In the genomic region with DNA sequence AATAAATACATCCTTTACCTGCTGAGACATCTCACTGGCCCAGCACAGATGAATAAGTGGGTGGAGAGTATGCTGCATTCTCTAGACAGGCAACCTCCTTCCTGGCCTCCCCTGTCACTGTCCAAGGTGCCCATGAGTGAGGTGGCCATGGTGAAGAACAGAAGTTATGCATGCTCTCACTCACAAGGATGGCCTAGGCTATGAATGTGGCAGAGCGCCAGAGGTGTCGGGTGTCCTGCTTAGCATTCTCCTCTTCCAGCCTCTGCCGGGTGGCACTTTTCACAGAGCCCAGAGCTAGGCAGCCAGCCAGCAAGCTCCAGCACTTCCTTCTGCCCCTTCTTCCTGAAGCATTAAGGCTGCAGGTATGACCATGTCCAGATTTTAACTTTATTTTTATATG, we compare ENCODE assay signal across 13 mouse cellular contexts. TPM values are rescaled to one million over a fixed set of nuclear protein-coding genes. Genes with fewer than 3 reads are reported as not detected.
DNase-seq lines count a peak whose midpoint lies in the region; ATAC-seq lines count a peak whose summit lies in the region.
"Had no signal": no experiment of that assay in that cellular context is flagged by ENCODE, and none has a peak within 500 bp of the region (broad histone marks: within the 10 kb centered on the region; RNA-seq: fewer than 3 reads in every experiment).

No protein-coding gene starts in this region.

- H3K9me3 ChIP-seq in heart, embryonic 16.5 days (replicated peaks; ENCODE audit: control insufficient read depth, low read length) = 0 out of 2 replicates have a peak, but pooled peaks cover 4% of the 10 kb centered on the region
- no peaks in the 10 kb centered on the region for H3K9me3 ChIP-seq in midbrain, embryonic 13.5 days
- H3K9me3 ChIP-seq in midbrain, embryonic 11.5 days (ENCODE audit: control insufficient read depth, low read length) = no peaks in the 10 kb centered on the region
- H3K9me3 ChIP-seq in intestine, embryonic 15.5 days = no peaks in the 10 kb centered on the region
- H3K9me3 ChIP-seq: forebrain, embryonic 12.5 days had no signal

- intact Hi-C loops in heart, postnatal 25 days (cut with DNase I) = no loop called here

- ATAC-seq in heart, embryonic 16.5 days (replicated peaks; ENCODE audit: extremely low read depth, insufficient read depth, low FRiP score) = peak; percentile 50; the same call in 1 of the 2 replicates
- no peak for ATAC-seq in midbrain, embryonic 13.5 days
- no peak for ATAC-seq in midbrain, embryonic 11.5 days (ENCODE audit: low FRiP score)
- no peak for ATAC-seq in intestine, embryonic 15.5 days

- no peaks in the 10 kb centered on the region for H3K36me3 ChIP-seq in heart, embryonic 16.5 days (ENCODE audit: control insufficient read depth, insufficient read depth)
- H3K36me3 ChIP-seq in midbrain, embryonic 13.5 days = no peaks in the 10 kb centered on the region
- H3K36me3 ChIP-seq in midbrain, embryonic 11.5 days (ENCODE audit: control insufficient read depth, insufficient read depth, low read length) = no peaks in the 10 kb centered on the region
- no peaks in the 10 kb centered on the region for H3K36me3 ChIP-seq in intestine, embryonic 15.5 days
- H3K36me3 ChIP-seq: forebrain, embryonic 12.5 days had no signal

- no peak overlapping the region for H3K27ac ChIP-seq in heart, embryonic 16.5 days (ENCODE audit: low read length)
- no peak overlapping the region for H3K27ac ChIP-seq in midbrain, embryonic 13.5 days
- no peak overlapping the region for H3K27ac ChIP-seq in midbrain, embryonic 11.5 days (ENCODE audit: low read depth, low read length)
- no peak overlapping the region for H3K27ac ChIP-seq in intestine, embryonic 15.5 days
- H3K27ac ChIP-seq: forebrain, embryonic 12.5 days had no signal

- peaks cover 3% of the 10 kb centered on the region; the same call in 1 of the 2 replicates for H3K4me1 ChIP-seq in heart, embryonic 16.5 days (ENCODE audit: control insufficient read depth, insufficient read depth, low read length)
- no peaks in the 10 kb centered on the region for H3K4me1 ChIP-seq in midbrain, embryonic 13.5 days (replicated peaks)
- no peaks in the 10 kb centered on the region for H3K4me1 ChIP-seq in midbrain, embryonic 11.5 days (ENCODE audit: control insufficient read depth, insufficient read depth, low read length)
- peaks cover 3% of the 10 kb centered on the region; the same call in 1 of the 2 replicates for H3K4me1 ChIP-seq in intestine, embryonic 15.5 days (replicated peaks)
- H3K4me1 ChIP-seq: forebrain, embryonic 12.5 days had no signal

- H3K27me3 ChIP-seq in heart, embryonic 16.5 days (ENCODE audit: control insufficient read depth, insufficient read depth, low read length) = no peaks in the 10 kb centered on the region
- H3K27me3 ChIP-seq in midbrain, embryonic 13.5 days = no peaks in the 10 kb centered on the region
- no peaks in the 10 kb centered on the region for H3K27me3 ChIP-seq in midbrain, embryonic 11.5 days (ENCODE audit: control insufficient read depth, insufficient read depth, low read length)
- no peaks in the 10 kb centered on the region for H3K27me3 ChIP-seq in intestine, embryonic 15.5 days (replicated peaks)

- H3K9ac ChIP-seq in heart, embryonic 16.5 days (ENCODE audit: low read length) = no peak overlapping the region
- H3K9ac ChIP-seq in midbrain, embryonic 13.5 days (replicated peaks) = 0 out of 2 replicates have a peak overlapping the region, but pooled peaks have one; percentile 3
- H3K9ac ChIP-seq in midbrain, embryonic 11.5 days (ENCODE audit: low read length) = no peak overlapping the region
- H3K9ac ChIP-seq in intestine, embryonic 15.5 days = no peak overlapping the region
- H3K9ac ChIP-seq: forebrain, embryonic 12.5 days had no signal

- no peak overlapping the region for H3K4me2 ChIP-seq in heart, embryonic 16.5 days (ENCODE audit: low read depth, low read length)
- H3K4me2 ChIP-seq in midbrain, embryonic 13.5 days (replicated peaks) = no peak overlapping the region
- no peak overlapping the region for H3K4me2 ChIP-seq in midbrain, embryonic 11.5 days
- H3K4me2 ChIP-seq in intestine, embryonic 15.5 days (replicated peaks) = no peak overlapping the region
- H3K4me2 ChIP-seq: forebrain, embryonic 12.5 days had no signal

- DNase-seq in heart, postnatal 25 days (ENCODE audit: low spot score) = no peak
- DNase-seq in midbrain, embryonic 11.5 days (ENCODE audit: low spot score, missing footprints) = no peak
- DNase-seq in adipocyte (ENCODE audit: low spot score) = peak; percentile 79
- peak; percentile 62 to 75 for DNase-seq in kidney, postnatal 25 days
- DNase-seq in spleen, postnatal 10 days (ENCODE audit: low spot score in 2 of 2) = no peak
- DNase-seq: adrenal gland, postnatal 36 days; right cerebral cortex, postnatal 25 days; thymus, adult 2 months had no signal

- no peak overlapping the region for H3K4me3 ChIP-seq in heart, embryonic 16.5 days (ENCODE audit: low read length)
- no peak overlapping the region for H3K4me3 ChIP-seq in midbrain, embryonic 13.5 days (replicated peaks)
- no peak overlapping the region for H3K4me3 ChIP-seq in midbrain, embryonic 11.5 days (ENCODE audit: low read depth, low read length)
- H3K4me3 ChIP-seq in intestine, embryonic 15.5 days (replicated peaks) = no peak overlapping the region
- H3K4me3 ChIP-seq: forebrain, embryonic 12.5 days had no signal

- 21% methylated on average over 3 of the region's 3 CpGs for WGBS in heart, embryonic 16.5 days
- 49% methylated on average over 3 of the region's 3 CpGs for WGBS in midbrain, embryonic 13.5 days
- 49% methylated on average over 3 of the region's 3 CpGs for whole genome bisulfite sequencing in midbrain, embryonic 11.5 days
- WGBS in intestine, embryonic 15.5 days = 38% methylated on average over 3 of the region's 3 CpGs

RNA-seq across cellular contexts. Expression of a gene that starts 6.3 kb away (rescaled TPM):
- polyA plus RNA-seq in heart, embryonic 16.5 days (2015; fragmentation: Nextera tagmentation; extraction: Ambion mirVana) = 7.9 and 9.7 TPM in 2 replicates
- total RNA-seq in heart, postnatal 25 days (2021) = 10 to 100 TPM; 43.2 to 46.3 TPM
- 15.5 and 18.1 TPM in 2 replicates for polyA plus RNA-seq in midbrain, embryonic 13.5 days (2015; fragmentation: Nextera tagmentation; extraction: Ambion mirVana)
- 19.6 and 19.8 TPM in 2 replicates for polyA plus RNA-seq in midbrain, embryonic 11.5 days (2014; fragmentation: Nextera tagmentation; extraction: Ambion mirVana)
- 14.6 and 15.7 TPM in 2 replicates for polyA plus RNA-seq in intestine, embryonic 15.5 days (2015; fragmentation: Nextera tagmentation; extraction: Ambion mirVana)

RNA-seq across cellular contexts. Expression of a gene that starts 13.9 kb away (rescaled TPM):
- 3.0 and 4.3 TPM in 2 replicates for polyA plus RNA-seq in heart, embryonic 16.5 days (2015; fragmentation: Nextera tagmentation; extraction: Ambion mirVana)
- total RNA-seq in heart, postnatal 25 days (2021) = 1 to 10 TPM; 6.1 to 7.0 TPM
- 0.21 and 0.42 TPM in 2 replicates for polyA plus RNA-seq in midbrain, embryonic 13.5 days (2015; fragmentation: Nextera tagmentation; extraction: Ambion mirVana)
- 0.21 TPM in 1 of 2 replicates, not detected in the other for polyA plus RNA-seq in midbrain, embryonic 11.5 days (2014; fragmentation: Nextera tagmentation; extraction: Ambion mirVana)
- 0.39 and 0.82 TPM in 2 replicates for polyA plus RNA-seq in intestine, embryonic 15.5 days (2015; fragmentation: Nextera tagmentation; extraction: Ambion mirVana)
- total RNA-seq: adrenal gland, postnatal 36 days had no signal

RNA-seq across cellular contexts. Expression of a gene that starts 29.8 kb away (rescaled TPM):
- 0.45 and 1.4 TPM in 2 replicates for polyA plus RNA-seq in heart, embryonic 16.5 days (2015; fragmentation: Nextera tagmentation; extraction: Ambion mirVana)
- under 1 TPM in 1 of 2 experiments, not detected in 1; 0.21 TPM for total RNA-seq in heart, postnatal 25 days (2021)
- 3.7 and 6.0 TPM in 2 replicates for polyA plus RNA-seq in midbrain, embryonic 13.5 days (2015; fragmentation: Nextera tagmentation; extraction: Ambion mirVana)
- polyA plus RNA-seq in midbrain, embryonic 11.5 days (2014; fragmentation: Nextera tagmentation; extraction: Ambion mirVana) = 0.43 and 1.3 TPM in 2 replicates
- 0.38 and 1.4 TPM in 2 replicates for polyA plus RNA-seq in intestine, embryonic 15.5 days (2015; fragmentation: Nextera tagmentation; extraction: Ambion mirVana)
- total RNA-seq: hematopoietic stem cell, adult 5-6 weeks had no signal

RNA-seq across cellular contexts. Expression of a gene that starts 43.8 kb away (rescaled TPM):
- 1.3 TPM in 2 replicates for polyA plus RNA-seq in heart, embryonic 16.5 days (2015; fragmentation: Nextera tagmentation; extraction: Ambion mirVana)
- total RNA-seq in heart, postnatal 25 days (2021) = under 1 TPM; 0.31 to 0.39 TPM
- polyA plus RNA-seq in midbrain, embryonic 13.5 days (2015; fragmentation: Nextera tagmentation; extraction: Ambion mirVana) = 23.7 and 26.2 TPM in 2 replicates
- 5.5 and 7.0 TPM in 2 replicates for polyA plus RNA-seq in midbrain, embryonic 11.5 days (2014; fragmentation: Nextera tagmentation; extraction: Ambion mirVana)
- 3.6 TPM in 2 replicates for polyA plus RNA-seq in intestine, embryonic 15.5 days (2015; fragmentation: Nextera tagmentation; extraction: Ambion mirVana)
- total RNA-seq: hematopoietic stem cell, adult 5-6 weeks had no signal

RNA-seq across cellular contexts. Expression of a gene that starts 57.1 kb away (rescaled TPM):
- 326 and 334 TPM in 2 replicates for polyA plus RNA-seq in heart, embryonic 16.5 days (2015; fragmentation: Nextera tagmentation; extraction: Ambion mirVana)
- 100 to 1,000 TPM; 145 to 159 TPM for total RNA-seq in heart, postnatal 25 days (2021)
- 273 and 290 TPM in 2 replicates for polyA plus RNA-seq in midbrain, embryonic 13.5 days (2015; fragmentation: Nextera tagmentation; extraction: Ambion mirVana)
- 230 and 240 TPM in 2 replicates for polyA plus RNA-seq in midbrain, embryonic 11.5 days (2014; fragmentation: Nextera tagmentation; extraction: Ambion mirVana)
- 331 and 429 TPM in 2 replicates for polyA plus RNA-seq in intestine, embryonic 15.5 days (2015; fragmentation: Nextera tagmentation; extraction: Ambion mirVana)

Comparison
In these comparisons a context has a peak if more than half of its experiments do, and no peak if none do; other contexts are left out.
1. DNase-seq: peak in adipocyte (single experiment) and kidney, postnatal 25 days (2 of 2); none in heart, postnatal 25 days (single experiment), midbrain, embryonic 11.5 days (single experiment) and spleen, postnatal 10 days (0 of 2).